Mouse (Mus musculus) small intestine, adult 2 months (tissue): ENCODE measurements at regions not wholly inside any gene's neighbourhood (a gene's known extent, or its start where the extent isn't known, plus 50 kb on each side); places are given as distances from the start of the nearest gene placed in this dataset.

Source experiments
- CTCF ChIP-seq: fragments of 200-500 bp; IDR thresholded peaks from 2 replicates; pipeline ENCODE4 v1.5.1; 2012; ENCODE audit warnings: low read depth, mild to moderate bottlenecking, control low read depth, inconsistent platforms, low read length, moderate library complexity, mixed read lengths; ENCODE audit not compliant: insufficient replicate concordance, insufficient read length; ENCODE audit errors: extremely low read depth
- POLR2A ChIP-seq: fragments of 200-500 bp; IDR thresholded peaks from 2 replicates; pipeline ENCODE4 v1.6.1; 2012; ENCODE audit warnings: low read depth, mild to moderate bottlenecking, control low read depth, inconsistent platforms, low read length, moderate library complexity

DNA sequence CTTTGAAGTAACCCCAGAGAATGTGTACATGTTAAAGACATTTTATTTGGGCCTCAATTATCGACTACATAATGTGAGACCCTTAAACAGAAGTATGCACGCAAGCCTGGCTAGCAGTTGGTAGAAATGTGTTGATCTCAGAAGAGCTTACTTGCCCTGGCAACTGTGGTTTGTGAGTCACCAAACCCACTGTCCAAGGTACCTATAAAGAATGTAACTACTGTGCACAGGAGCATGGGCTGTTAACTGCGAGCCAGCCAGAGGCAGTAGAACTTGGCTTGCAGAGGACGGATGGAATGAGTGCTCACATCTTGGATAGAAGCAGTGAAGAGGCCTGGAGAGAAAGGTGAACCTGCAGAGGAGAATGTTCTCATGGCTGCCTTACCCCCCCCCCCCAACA is 129.9 kb downstream of the Irs2 start:
- TF ChIP-seq POLR2A (no peak), CTCF (no peak)
